In the genomic region with DNA sequence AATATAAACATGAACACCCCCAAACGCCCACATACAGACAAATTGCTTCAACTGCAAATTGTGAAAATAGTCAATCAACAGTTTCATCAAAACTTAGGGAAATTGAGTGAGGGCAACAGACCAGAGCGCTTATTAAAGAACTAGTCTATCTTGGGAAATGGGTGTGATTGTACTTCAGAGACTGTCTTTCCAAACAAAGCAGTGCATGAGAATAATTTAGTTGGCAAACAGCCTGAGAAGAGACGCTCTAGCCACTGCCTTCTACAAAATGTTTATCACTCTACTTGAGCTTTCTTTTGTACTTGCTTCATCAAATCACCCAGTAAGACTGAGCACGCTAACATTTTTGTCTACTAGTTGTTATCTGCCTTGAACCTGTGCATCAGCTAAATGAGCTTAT, we compare ENCODE assay signal across 11 mouse cellular contexts.
DNase-seq lines count a peak whose midpoint lies in the region; ATAC-seq and TF ChIP-seq lines count a peak whose summit lies in the region.
"Had no signal": no experiment of that assay in that cellular context is flagged by ENCODE, and none has a peak within 500 bp of the region (broad histone marks: within the 10 kb centered on the region; RNA-seq: fewer than 3 reads in every experiment).

No protein-coding gene starts in this region.

- no peaks in the 10 kb centered on the region for H3K36me3 ChIP-seq in forebrain, embryonic 15.5 days
- no peaks in the 10 kb centered on the region for H3K36me3 ChIP-seq in limb, embryonic 14.5 days (ENCODE audit: control insufficient read depth, insufficient read depth, low read length)
- no peaks in the 10 kb centered on the region for H3K36me3 ChIP-seq in neural tube, embryonic 14.5 days (ENCODE audit: control insufficient read depth, insufficient read depth, low read length)

- H3K27ac ChIP-seq in forebrain, embryonic 15.5 days (replicated peaks) = no peak overlapping the region
- H3K27ac ChIP-seq in limb, embryonic 14.5 days (replicated peaks; ENCODE audit: low read depth, low read length) = no peak overlapping the region
- H3K27ac ChIP-seq in neural tube, embryonic 14.5 days (ENCODE audit: low read depth, low read length) = no peak overlapping the region

- no peaks in the 10 kb centered on the region for H3K9me3 ChIP-seq in forebrain, embryonic 15.5 days
- no peaks in the 10 kb centered on the region for H3K9me3 ChIP-seq in limb, embryonic 14.5 days (ENCODE audit: control insufficient read depth, low read length)
- no peaks in the 10 kb centered on the region for H3K9me3 ChIP-seq in neural tube, embryonic 14.5 days (ENCODE audit: control insufficient read depth, low read length)

- peak; percentile 51 for ATAC-seq in forebrain, embryonic 15.5 days (replicated peaks)
- no peak for ATAC-seq in limb, embryonic 14.5 days (ENCODE audit: low FRiP score, low read depth)
- no peak for ATAC-seq in neural tube, embryonic 14.5 days (ENCODE audit: low read depth)

- TF ChIP-seq POLR2A in limb, embryonic 14.5 days (IDR thresholded peaks at IDR 0.05; ENCODE audit: borderline replicate concordance, extremely low read depth, insufficient read depth, insufficient read length) = no peak

- H3K4me3 ChIP-seq in forebrain, embryonic 15.5 days = no peak overlapping the region
- no peak overlapping the region for H3K4me3 ChIP-seq in limb, embryonic 14.5 days (replicated peaks; ENCODE audit: low read length)
- no peak overlapping the region for H3K4me3 ChIP-seq in neural tube, embryonic 14.5 days (ENCODE audit: low read depth, low read length)

- intact Hi-C loops in heart, postnatal 25 days (cut with DNase I) = loop anchor here (1.0 to 5.0 kb wide), 2 partner anchors 29 to 224 kb away; no protein-coding TSS in a partner anchor

- 0 out of 2 replicates have a peak overlapping the region, but pooled peaks have one; percentile 3 for H3K4me2 ChIP-seq in forebrain, embryonic 15.5 days (replicated peaks)
- H3K4me2 ChIP-seq in limb, embryonic 14.5 days (replicated peaks; ENCODE audit: low read depth, low read length, severe bottlenecking) = 0 out of 2 replicates have a peak overlapping the region, but pooled peaks have one; percentile 11
- H3K4me2 ChIP-seq in neural tube, embryonic 14.5 days (ENCODE audit: low read depth, low read length) = peak overlapping the region; percentile 19; the same call in 1 of the 2 replicates
- H3K4me2 ChIP-seq: liver, embryonic 11.5 days had no signal

- 0 out of 2 replicates have a peak, but pooled peaks cover 4% of the 10 kb centered on the region for H3K27me3 ChIP-seq in forebrain, embryonic 15.5 days
- H3K27me3 ChIP-seq in limb, embryonic 14.5 days (ENCODE audit: control insufficient read depth, insufficient read depth, low read length) = no peaks in the 10 kb centered on the region
- H3K27me3 ChIP-seq in neural tube, embryonic 14.5 days (ENCODE audit: control insufficient read depth, insufficient read depth, low read length) = no peaks in the 10 kb centered on the region

- WGBS in forebrain, embryonic 15.5 days = 18% methylated on average over 4 of the region's 4 CpGs
- 56% methylated on average over 4 of the region's 4 CpGs for WGBS in limb, embryonic 14.5 days
- 42% methylated on average over 4 of the region's 4 CpGs for WGBS in neural tube, embryonic 14.5 days

- peak; percentile 5 to 21 for DNase-seq in heart, adult 9 months (ENCODE audit: low spot score in 2 of 2)
- DNase-seq in heart, postnatal 25 days (ENCODE audit: low spot score) = no peak
- no peak for DNase-seq in limb, embryonic 14.5 days (ENCODE audit: low spot score)
- no peak for DNase-seq in urinary bladder, postnatal 25 days (ENCODE audit: low spot score)
- no peak for DNase-seq in right cerebral cortex, postnatal 4 days
- no peak for DNase-seq in kidney, adult 18-20 months
- DNase-seq: adrenal gland, postnatal 14 days; cerebellum, adult 9-11 months had no signal

- no peak overlapping the region for H3K9ac ChIP-seq in forebrain, embryonic 15.5 days (replicated peaks)
- no peak overlapping the region for H3K9ac ChIP-seq in limb, embryonic 14.5 days (ENCODE audit: low read depth, low read length, severe bottlenecking)
- no peak overlapping the region for H3K9ac ChIP-seq in neural tube, embryonic 14.5 days (replicated peaks; ENCODE audit: low read depth, low read length)

- peaks cover 9% of the 10 kb centered on the region for H3K4me1 ChIP-seq in forebrain, embryonic 15.5 days
- H3K4me1 ChIP-seq in limb, embryonic 14.5 days (ENCODE audit: control insufficient read depth, insufficient read depth, low read length) = peaks cover 7% of the 10 kb centered on the region; the same call in 1 of the 2 replicates
- H3K4me1 ChIP-seq in neural tube, embryonic 14.5 days (ENCODE audit: control insufficient read depth, insufficient read depth, low read length) = no peaks in the 10 kb centered on the region

Comparison
In these comparisons a context has a peak if more than half of its experiments do, and no peak if none do; other contexts are left out.
1. DNase-seq: peak in heart, adult 9 months (2 of 2); none in heart, postnatal 25 days (single experiment), limb, embryonic 14.5 days (single experiment), urinary bladder, postnatal 25 days (single experiment), right cerebral cortex, postnatal 4 days (single experiment) and kidney, adult 18-20 months (single experiment).
2. Peak in every context shown above with its lines, with median percentiles within 50 percentile points of each other: H3K4me2 ChIP-seq.